Mouse (Mus musculus): ENCODE results near the gene Comt. TPM values are rescaled to one million over a fixed set of nuclear protein-coding genes. Genes with fewer than 3 reads are reported as not detected.
A peak's percentile ranks its signal among the peaks of the same experiment; 100 is the strongest.

Gene Comt
- polyA plus RNA-seq, 1 experiment from 2014 or later: 113 TPM

DNA sequence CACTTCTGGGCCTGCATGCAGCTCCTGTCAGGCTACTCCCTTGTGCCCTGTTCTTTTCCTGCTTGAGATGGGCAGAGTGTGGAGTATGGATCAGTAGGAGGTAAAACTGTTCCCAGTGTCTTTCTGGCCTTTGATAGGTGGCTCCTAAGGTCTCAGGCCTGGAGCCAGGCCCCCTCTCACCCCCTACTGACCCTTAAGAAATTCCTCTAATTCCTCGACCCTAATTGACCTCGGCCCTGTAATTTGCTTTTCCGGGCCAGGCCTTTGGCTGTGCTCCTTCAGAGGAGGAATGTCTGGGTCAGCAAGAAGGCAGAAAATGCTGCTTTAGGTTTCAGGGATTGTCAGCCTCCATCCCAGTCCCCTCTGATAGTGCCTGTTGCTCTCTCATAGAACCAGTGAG lies 42.9 kb downstream of the Comt start:
- Histone ChIP-seq H3K4me3 (no peak overlapping the region), H3K9me3 (no peaks in the 10 kb centered on the region), H3K9ac (no peak overlapping the region), H3K27ac (replicated peaks) (0 out of 2 replicates have a peak overlapping the region, but pooled peaks have one; percentile 5), H3K4me2 (no peak overlapping the region), H3K27me3 (no peaks in the 10 kb centered on the region), H3K4me1 (replicated peaks) (peaks cover 74% of the 10 kb centered on the region), H3K36me3 (no peaks in the 10 kb centered on the region)
- WGBS: 16% methylated on average over 3 of the region's 3 CpGs
- ATAC-seq (ENCODE audit: low FRiP score, low read depth): no peak

GRCm38 (mm10) chr16:18383045-18383726 lies 43.5 kb downstream of the Comt start:
- 69% methylated on average over 9 of the region's 9 CpGs for WGBS
- Histone ChIP-seq H3K9me3 (no peaks in the 10 kb centered on the region), H3K36me3 (no peaks in the 10 kb centered on the region), H3K4me3 (no peak overlapping the region), H3K9ac (no peak overlapping the region), H3K27ac (replicated peaks) (0 out of 2 replicates have a peak overlapping the region, but pooled peaks have one; percentile 5), H3K4me1 (replicated peaks) (peaks cover 68% of the 10 kb centered on the region), H3K27me3 (no peaks in the 10 kb centered on the region), H3K4me2 (no peak overlapping the region)
- ATAC-seq (ENCODE audit: low FRiP score, low read depth): no peak

DNA sequence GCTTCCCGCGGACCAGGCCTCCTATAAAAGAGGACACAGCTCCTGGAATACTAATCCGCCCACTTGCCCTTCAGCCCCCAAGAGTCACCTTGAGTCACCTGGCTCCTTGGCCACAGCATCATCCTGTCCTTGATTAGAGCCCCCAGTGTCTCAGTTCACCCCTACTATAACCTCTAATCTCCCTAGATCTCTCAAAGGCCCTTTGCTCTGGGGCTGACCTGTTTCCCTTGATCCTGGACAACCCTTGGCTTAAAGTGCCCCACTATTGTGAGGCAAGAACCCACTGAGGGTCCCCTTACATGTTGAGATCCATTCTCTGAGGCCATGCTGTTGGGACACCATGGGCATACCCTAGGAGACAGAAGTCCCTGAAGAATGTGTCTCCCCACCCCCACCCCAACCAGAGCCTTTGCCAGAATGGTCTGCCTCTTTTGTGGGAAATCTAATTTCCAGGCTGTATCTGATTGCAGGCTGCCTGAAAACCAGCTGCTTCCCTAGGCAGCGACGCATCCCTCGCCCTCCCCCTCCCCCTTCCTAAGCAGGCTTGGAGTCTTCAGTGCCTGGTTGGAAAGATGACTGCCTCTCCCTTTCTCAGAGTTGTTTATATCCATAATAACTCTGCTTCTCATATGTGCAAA lies 44.9 kb downstream of the Comt start:
- Histone ChIP-seq H3K27ac (replicated peaks) (peak overlapping the region; percentile 66), H3K4me1 (replicated peaks) (peaks cover 54% of the 10 kb centered on the region), H3K27me3 (no peaks in the 10 kb centered on the region), H3K4me3 (no peak overlapping the region), H3K36me3 (no peaks in the 10 kb centered on the region), H3K4me2 (no peak overlapping the region), H3K9ac (no peak overlapping the region), H3K9me3 (no peaks in the 10 kb centered on the region)
- WGBS: 42% methylated on average over 6 of the region's 6 CpGs
- ATAC-seq (ENCODE audit: low FRiP score, low read depth): peak; percentile 31; the same call in 1 of the 2 replicates

- ATAC-seq (ENCODE audit: low FRiP score, low read depth): peak; percentile 74
- no peaks in the 10 kb centered on the region for H3K36me3 ChIP-seq
- H3K9me3 ChIP-seq: no peaks in the 10 kb centered on the region
- H3K4me1 ChIP-seq (replicated peaks): peaks cover 54% of the 10 kb centered on the region
- H3K27ac ChIP-seq (replicated peaks): peak overlapping the region; percentile 78
- H3K9ac ChIP-seq: no peak overlapping the region
- 19% methylated on average over 6 of the region's 6 CpGs for WGBS
- H3K4me2 ChIP-seq: no peak overlapping the region
- no peak overlapping the region for H3K4me3 ChIP-seq
- no peaks in the 10 kb centered on the region for H3K27me3 ChIP-seq
Measured at GRCm38 (mm10) chr16:18380495-18381063, 46.1 kb downstream of the Comt start.

DNA sequence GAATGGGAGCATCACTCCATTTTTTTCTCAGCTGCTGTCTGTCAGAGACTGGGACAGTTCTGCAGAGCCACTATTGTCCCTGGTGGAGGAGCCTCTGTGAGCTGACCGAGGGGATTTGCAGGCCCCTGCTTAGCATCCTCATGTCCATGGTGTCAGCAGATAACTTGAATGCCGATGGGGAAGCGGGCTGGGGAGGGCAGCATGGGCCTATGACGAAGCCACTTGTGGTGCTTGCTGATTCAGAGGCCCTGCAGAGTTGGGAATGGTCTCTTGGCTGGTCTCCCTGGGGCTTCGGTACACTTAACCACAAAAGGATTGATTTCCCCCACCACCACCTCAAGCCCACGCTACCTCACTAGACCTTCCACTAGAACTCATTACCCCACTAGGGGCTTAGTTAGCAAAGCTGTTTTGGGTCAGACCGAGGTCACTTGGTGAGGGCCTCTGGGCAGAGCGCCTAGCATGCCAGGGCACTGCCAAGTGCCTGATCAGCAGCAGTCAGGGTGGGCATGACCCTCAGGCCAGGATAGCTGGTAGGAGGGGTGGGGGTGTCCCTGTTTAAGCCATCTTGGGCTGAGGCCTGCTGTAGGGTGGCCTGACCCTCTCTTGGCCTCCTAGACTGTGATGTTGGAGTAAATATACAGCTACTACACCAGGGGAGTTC lies 47.2 kb downstream of the Comt start:
- Histone ChIP-seq H3K4me1 (replicated peaks) (peaks cover 54% of the 10 kb centered on the region), H3K9me3 (no peaks in the 10 kb centered on the region), H3K27ac (replicated peaks) (peak overlapping the region; percentile 78), H3K27me3 (no peaks in the 10 kb centered on the region), H3K4me3 (no peak overlapping the region), H3K9ac (no peak overlapping the region), H3K36me3 (no peaks in the 10 kb centered on the region), H3K4me2 (no peak overlapping the region)
- ATAC-seq (ENCODE audit: low FRiP score, low read depth): no peak; the same call in 1 of the 2 replicates
- 42% methylated on average over 8 of the region's 8 CpGs for WGBS

DNA sequence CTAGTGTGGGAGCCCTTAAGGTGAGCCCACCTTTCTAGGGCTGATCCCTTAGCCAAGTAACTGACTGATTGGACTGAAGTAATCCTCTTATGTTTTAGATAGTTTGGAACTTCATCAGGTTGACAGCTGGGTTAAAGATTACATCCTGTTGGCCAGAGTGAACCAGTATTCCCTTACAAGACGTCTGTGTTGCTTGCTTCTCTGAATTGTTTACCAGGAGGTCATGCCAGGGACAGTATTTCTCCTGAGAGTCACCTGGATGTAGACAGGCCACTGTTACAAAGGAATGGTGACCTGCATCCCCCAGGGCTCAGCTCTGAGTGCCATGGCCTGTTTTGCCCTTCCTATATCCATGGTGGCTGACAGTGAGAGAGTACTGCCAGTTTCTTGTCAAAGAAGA lies 48.2 kb downstream of the Comt start:
- H3K4me2 ChIP-seq: no peak overlapping the region
- peaks cover 5% of the 10 kb centered on the region; the same call in 1 of the 2 replicates for H3K36me3 ChIP-seq
- H3K4me3 ChIP-seq: no peak overlapping the region
- H3K9me3 ChIP-seq: no peaks in the 10 kb centered on the region
- H3K4me1 ChIP-seq (replicated peaks): peaks cover 45% of the 10 kb centered on the region
- H3K27ac ChIP-seq (replicated peaks): no peak overlapping the region
- WGBS: 31% methylated on average over 1 of the region's 1 CpGs
- ATAC-seq (ENCODE audit: low FRiP score, low read depth): no peak
- H3K9ac ChIP-seq: no peak overlapping the region
- no peaks in the 10 kb centered on the region for H3K27me3 ChIP-seq

GRCm38 (mm10) chr16:18377203-18377602 lies 49.4 kb downstream of the Comt start:
- Histone ChIP-seq H3K27me3 (no peaks in the 10 kb centered on the region), H3K36me3 (peaks cover 5% of the 10 kb centered on the region; the same call in 1 of the 2 replicates), H3K4me2 (no peak overlapping the region), H3K9me3 (no peaks in the 10 kb centered on the region), H3K4me1 (replicated peaks) (peaks cover 34% of the 10 kb centered on the region), H3K4me3 (no peak overlapping the region), H3K27ac (replicated peaks) (no peak overlapping the region), H3K9ac (no peak overlapping the region)
- no peak for ATAC-seq (ENCODE audit: low FRiP score, low read depth)
- 26% methylated on average over 3 of the region's 3 CpGs for WGBS

DNA sequence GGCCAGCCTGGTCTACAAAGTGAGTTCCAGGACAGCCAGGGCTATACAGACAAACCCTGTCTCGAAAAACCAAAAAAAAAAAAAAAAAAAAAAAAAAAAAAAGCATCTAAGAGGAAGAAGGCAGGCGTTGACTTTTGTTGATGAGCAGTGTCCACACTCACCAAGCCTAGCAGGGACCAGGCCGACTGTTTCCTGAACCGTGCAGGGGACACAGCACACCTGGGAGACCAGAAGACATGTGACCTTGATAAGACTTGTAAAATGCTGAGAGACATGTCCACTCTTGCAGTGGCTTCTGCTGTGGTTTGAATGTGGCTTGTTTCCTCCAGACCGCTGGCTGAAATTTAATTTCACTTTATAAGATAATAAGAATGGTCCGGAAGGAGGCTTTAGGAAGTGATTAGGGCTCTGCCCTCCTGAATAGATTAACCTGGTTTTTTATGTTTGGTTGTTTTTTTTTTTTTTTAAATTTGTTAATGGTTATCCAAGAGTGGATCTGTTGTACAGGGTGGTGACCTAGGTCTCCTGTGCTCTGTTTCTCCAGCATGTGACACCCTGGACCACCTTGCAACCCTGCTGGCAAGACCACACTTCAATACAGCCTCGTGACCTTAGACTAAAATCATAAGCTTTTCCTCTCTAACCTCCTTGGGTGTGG lies 50.2 kb downstream of the Comt start:
- 87% methylated on average over 7 of the region's 7 CpGs for WGBS
- H3K4me3 ChIP-seq: no peak overlapping the region
- no peak overlapping the region for H3K27ac ChIP-seq (replicated peaks)
- H3K27me3 ChIP-seq: no peaks in the 10 kb centered on the region
- H3K9ac ChIP-seq: no peak overlapping the region
- no peak overlapping the region for H3K4me2 ChIP-seq
- peaks cover 5% of the 10 kb centered on the region; the same call in 1 of the 2 replicates for H3K36me3 ChIP-seq
- no peak for ATAC-seq (ENCODE audit: low FRiP score, low read depth)
- no peaks in the 10 kb centered on the region for H3K9me3 ChIP-seq
- peaks cover 26% of the 10 kb centered on the region for H3K4me1 ChIP-seq (replicated peaks)

GRCm38 (mm10) chr16:18373632-18374031 lies 53.0 kb downstream of the Comt start:
- Histone ChIP-seq H3K4me3 (no peak overlapping the region), H3K36me3 (peaks cover 7% of the 10 kb centered on the region; the same call in 1 of the 2 replicates), H3K4me2 (no peak overlapping the region), H3K27ac (replicated peaks) (no peak overlapping the region), H3K4me1 (replicated peaks) (no peaks in the 10 kb centered on the region), H3K9ac (no peak overlapping the region), H3K9me3 (no peaks in the 10 kb centered on the region), H3K27me3 (no peaks in the 10 kb centered on the region)
- WGBS: 95% methylated on average over 4 of the region's 4 CpGs
- no peak for ATAC-seq (ENCODE audit: low FRiP score, low read depth)

DNA sequence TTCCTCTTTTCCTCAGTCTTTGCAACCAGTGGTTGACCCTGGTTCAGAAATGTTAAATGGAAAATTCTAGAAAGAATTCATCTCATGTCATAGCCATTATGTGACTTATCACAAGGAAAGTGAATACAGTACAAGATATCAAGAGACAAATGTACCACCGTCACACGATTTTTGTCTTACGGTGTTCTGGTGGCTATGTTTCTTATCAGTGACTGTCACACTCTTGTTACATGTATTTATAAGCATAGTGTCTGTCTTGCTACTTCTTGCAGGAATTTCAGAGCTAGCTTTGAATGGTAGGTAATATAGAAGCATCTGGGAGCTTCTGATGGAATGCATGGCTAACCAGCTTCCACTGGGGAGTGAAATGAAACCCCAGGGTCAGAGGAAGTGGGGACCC lies 56.5 kb downstream of the Comt start:
- no peak overlapping the region for H3K4me2 ChIP-seq
- no peak overlapping the region for H3K27ac ChIP-seq (replicated peaks)
- no peaks in the 10 kb centered on the region for H3K4me1 ChIP-seq (replicated peaks)
- H3K9me3 ChIP-seq: no peaks in the 10 kb centered on the region
- H3K4me3 ChIP-seq: no peak overlapping the region
- 94% methylated on average over 3 of the region's 3 CpGs for WGBS
- no peak for ATAC-seq (ENCODE audit: low FRiP score, low read depth)
- H3K36me3 ChIP-seq: peaks cover 7% of the 10 kb centered on the region; the same call in 1 of the 2 replicates
- no peak overlapping the region for H3K9ac ChIP-seq
- no peaks in the 10 kb centered on the region for H3K27me3 ChIP-seq

GRCm38 (mm10) chr16:18366849-18367248 lies 59.8 kb downstream of the Comt start:
- no peaks in the 10 kb centered on the region for H3K4me1 ChIP-seq (replicated peaks)
- no peak overlapping the region for H3K4me3 ChIP-seq
- 91% methylated on average over 4 of the region's 4 CpGs for WGBS
- H3K27me3 ChIP-seq: no peaks in the 10 kb centered on the region
- ATAC-seq (ENCODE audit: low FRiP score, low read depth): no peak
- no peak overlapping the region for H3K4me2 ChIP-seq
- no peak overlapping the region for H3K27ac ChIP-seq (replicated peaks)
- H3K36me3 ChIP-seq: peaks cover 15% of the 10 kb centered on the region; the same call in 1 of the 2 replicates
- no peaks in the 10 kb centered on the region for H3K9me3 ChIP-seq
- H3K9ac ChIP-seq: no peak overlapping the region
